Mouse (Mus musculus): Measurements from ENCODE around the gene Mblac1. TPM values are rescaled to one million over a fixed set of nuclear protein-coding genes. Genes with fewer than 3 reads are reported as not detected.

Gene Mblac1
- total and polyA plus RNA-seq, 2 experiments: 1.0 to 2.1 TPM

- H3K36me3 ChIP-seq (ENCODE audit: control insufficient read depth, insufficient read depth, low read length): peaks cover 26% of the 10 kb centered on the region; the same call in 1 of the 2 replicates
- no peak overlapping the region for H3K4me3 ChIP-seq (ENCODE audit: insufficient read depth, low read depth, low read length)
- no peak overlapping the region for H3K9ac ChIP-seq (ENCODE audit: low read depth, low read length)
- TF ChIP-seq POLR2A (IDR thresholded peaks at IDR 0.05; ENCODE audit: extremely low read depth, insufficient read depth, low read length): no peak
- no peak for TF ChIP-seq CTCF (IDR thresholded peaks at IDR 0.05; ENCODE audit: low read depth, low read length)
- no peak for DNase-seq (ENCODE audit: extremely low read depth, low read depth, low spot score)
- H3K79me2 ChIP-seq (ENCODE audit: control insufficient read depth, insufficient read depth, low read length): peaks cover 2% of the 10 kb centered on the region; the same call in 1 of the 2 replicates
- no peaks in the 10 kb centered on the region for H3K27me3 ChIP-seq (ENCODE audit: control insufficient read depth, insufficient read depth, low read length)
- 74% methylated on average over 6 of the region's 6 CpGs for WGBS
- peaks cover 7% of the 10 kb centered on the region for H3K4me1 ChIP-seq (ENCODE audit: control insufficient read depth, insufficient read depth, low read length)
- no peak overlapping the region for H3K27ac ChIP-seq (replicated peaks; ENCODE audit: insufficient read depth, low read depth, low read length)
Observed at GRCm38 (mm10) chr5:138163046-138163445, 31.1 kb upstream of the Mblac1 start.

GRCm38 (mm10) chr5:138163610-138164009 is 30.5 kb upstream of the Mblac1 start:
- no peak for TF ChIP-seq CTCF (IDR thresholded peaks at IDR 0.05; ENCODE audit: low read depth, low read length)
- TF ChIP-seq POLR2A (IDR thresholded peaks at IDR 0.05; ENCODE audit: extremely low read depth, insufficient read depth, low read length): no peak
- 82% methylated on average over 10 of the region's 10 CpGs for WGBS
- Histone ChIP-seq H3K79me2 (ENCODE audit: control insufficient read depth, insufficient read depth, low read length) (peaks cover 2% of the 10 kb centered on the region; the same call in 1 of the 2 replicates), H3K4me1 (ENCODE audit: control insufficient read depth, insufficient read depth, low read length) (peaks cover 7% of the 10 kb centered on the region), H3K27ac (replicated peaks; ENCODE audit: insufficient read depth, low read depth, low read length) (no peak overlapping the region), H3K9ac (ENCODE audit: low read depth, low read length) (no peak overlapping the region), H3K4me3 (ENCODE audit: insufficient read depth, low read depth, low read length) (no peak overlapping the region), H3K27me3 (ENCODE audit: control insufficient read depth, insufficient read depth, low read length) (no peaks in the 10 kb centered on the region), H3K36me3 (ENCODE audit: control insufficient read depth, insufficient read depth, low read length) (peaks cover 26% of the 10 kb centered on the region; the same call in 1 of the 2 replicates)
- no peak for DNase-seq (ENCODE audit: extremely low read depth, low read depth, low spot score)

GRCm38 (mm10) chr5:138165594-138165993 is 28.5 kb upstream of the Mblac1 start:
- Histone ChIP-seq H3K36me3 (ENCODE audit: control insufficient read depth, insufficient read depth, low read length) (peaks cover 26% of the 10 kb centered on the region; the same call in 1 of the 2 replicates), H3K4me1 (ENCODE audit: control insufficient read depth, insufficient read depth, low read length) (peaks cover 7% of the 10 kb centered on the region), H3K27ac (replicated peaks; ENCODE audit: insufficient read depth, low read depth, low read length) (no peak overlapping the region), H3K4me3 (ENCODE audit: insufficient read depth, low read depth, low read length) (no peak overlapping the region), H3K79me2 (ENCODE audit: control insufficient read depth, insufficient read depth, low read length) (peaks cover 2% of the 10 kb centered on the region; the same call in 1 of the 2 replicates), H3K9ac (ENCODE audit: low read depth, low read length) (no peak overlapping the region), H3K27me3 (ENCODE audit: control insufficient read depth, insufficient read depth, low read length) (no peaks in the 10 kb centered on the region)
- TF ChIP-seq CTCF (IDR thresholded peaks at IDR 0.05; ENCODE audit: low read depth, low read length) (no peak), POLR2A (IDR thresholded peaks at IDR 0.05; ENCODE audit: extremely low read depth, insufficient read depth, low read length) (no peak)
- DNase-seq (ENCODE audit: extremely low read depth, low read depth, low spot score): no peak
- 84% methylated on average over 8 of the region's 8 CpGs for WGBS

GRCm38 (mm10) chr5:138170936-138171561 is 23.1 kb upstream of the Mblac1 start:
- peak; percentile 97 for DNase-seq (ENCODE audit: extremely low read depth, low read depth, low spot score)
- no peaks in the 10 kb centered on the region; the same call in 1 of the 2 replicates for H3K79me2 ChIP-seq (ENCODE audit: control insufficient read depth, insufficient read depth, low read length)
- H3K27ac ChIP-seq (replicated peaks; ENCODE audit: insufficient read depth, low read depth, low read length): peak overlapping the region; percentile 62
- peaks cover 9% of the 10 kb centered on the region; the same call in 1 of the 2 replicates for H3K36me3 ChIP-seq (ENCODE audit: control insufficient read depth, insufficient read depth, low read length)
- H3K4me3 ChIP-seq (ENCODE audit: insufficient read depth, low read depth, low read length): peak overlapping the region; percentile 61
- peaks cover 2% of the 10 kb centered on the region; the same call in 1 of the 2 replicates for H3K4me1 ChIP-seq (ENCODE audit: control insufficient read depth, insufficient read depth, low read length)
- whole genome bisulfite sequencing: under 1% methylated on average over 47 of the region's 47 CpGs
- H3K27me3 ChIP-seq (ENCODE audit: control insufficient read depth, insufficient read depth, low read length): no peaks in the 10 kb centered on the region
- H3K9ac ChIP-seq (ENCODE audit: low read depth, low read length): peak overlapping the region; percentile 49
- TF ChIP-seq POLR2A (IDR thresholded peaks at IDR 0.05; ENCODE audit: extremely low read depth, insufficient read depth, low read length): peak; percentile 37; the same call in 1 of the 2 replicates
- no peak for TF ChIP-seq CTCF (IDR thresholded peaks at IDR 0.05; ENCODE audit: low read depth, low read length)

- Histone ChIP-seq H3K4me3 (ENCODE audit: insufficient read depth, low read depth, low read length) (peak within 1 kb of the TSS; percentile 61), H3K9ac (ENCODE audit: low read depth, low read length) (peak within 1 kb of the TSS; percentile 60), H3K27me3 (ENCODE audit: control insufficient read depth, insufficient read depth, low read length) (no peaks in the 10 kb centered on the region), H3K36me3 (ENCODE audit: control insufficient read depth, insufficient read depth, low read length) (peaks cover under 1% of the 10 kb centered on the region; the same call in 1 of the 2 replicates), H3K4me1 (ENCODE audit: control insufficient read depth, insufficient read depth, low read length) (peaks cover 2% of the 10 kb centered on the region; the same call in 1 of the 2 replicates), H3K27ac (replicated peaks; ENCODE audit: insufficient read depth, low read depth, low read length) (peak within 1 kb of the TSS; percentile 62), H3K79me2 (ENCODE audit: control insufficient read depth, insufficient read depth, low read length) (no peaks in the 10 kb centered on the region; the same call in 1 of the 2 replicates)
- TF ChIP-seq POLR2A (IDR thresholded peaks at IDR 0.05; ENCODE audit: extremely low read depth, insufficient read depth, low read length) (0 out of 2 replicates have a peak, but pooled peaks have one; percentile 15), CTCF (IDR thresholded peaks at IDR 0.05; ENCODE audit: low read depth, low read length) (0 out of 2 replicates have a peak, but pooled peaks have one; percentile 3)
- DNase-seq (ENCODE audit: extremely low read depth, low read depth, low spot score): peak; percentile 94
- under 1% methylated on average over 54 of the region's 54 CpGs for WGBS
Observed at GRCm38 (mm10) chr5:138171695-138172491, 22.2 kb upstream of the Mblac1 start, which contains the start of the genes Ap4m1 and Mcm7. Gene Ap4m1 (plus strand): TSS chr5:138172002. Gene Mcm7 (minus strand): TSS chr5:138172422.
